Mouse (Mus musculus): ENCODE measurements around the gene Hoxd8.

Gene Hoxd8

GRCm38 (mm10) chr2:74753175-74753523 lies 48.7 kb downstream of the Hoxd8 start:
- no peak for DNase-seq (ENCODE audit: low spot score)

GRCm38 (mm10) chr2:74753711-74754110 lies 49.3 kb downstream of the Hoxd8 start:
- no peak for DNase-seq (ENCODE audit: low spot score)

Measured in c-Kit-positive CD71-positive TER-119-positive erythroid progenitor cells, embryonic 14.5 days (primary cell).